Mouse (Mus musculus) kidney, adult 2 months (tissue): ENCODE data around the gene Ier2. TPM values are rescaled to one million over a fixed set of nuclear protein-coding genes. Genes with fewer than 3 reads are reported as not detected.
"Not testable (repeated sequence)": the region's sequence is repeated elsewhere in the genome, so short reads cannot be mapped to it uniquely, and the experiment has no call there.

ENCODE experiments used
- DNase-seq: peaks from one replicate; pipeline ENCODE4 v3.0.0; 2021
- H3K27ac ChIP-seq: fragments of 200-500 bp; 2 replicates; pipeline ENCODE4 v1.5.1; 2012; ENCODE audit warnings: low read depth, low read length, control low read depth, inconsistent platforms; ENCODE audit not compliant: insufficient read depth
- H3K27me3 ChIP-seq: fragments of 200-500 bp; replicated peaks from 2 replicates; pipeline ENCODE4 v1.6.1; 2012; ENCODE audit warnings: mild to moderate bottlenecking, moderate library complexity, low read length, inconsistent platforms; ENCODE audit not compliant: control insufficient read depth, insufficient read depth
- H3K36me3 ChIP-seq: fragments of 200-500 bp; 2 replicates; pipeline ENCODE4 v1.6.1; 2012; ENCODE audit warnings: mild to moderate bottlenecking, moderate library complexity, low read length, inconsistent platforms; ENCODE audit not compliant: control insufficient read depth, insufficient read depth
- H3K4me1 ChIP-seq: fragments of 200-500 bp; 2 replicates; pipeline ENCODE4 v1.6.1; 2011; ENCODE audit warnings: low read length; ENCODE audit not compliant: control insufficient read depth, insufficient read depth
- H3K4me3 ChIP-seq: fragments of 200-500 bp; 2 replicates; pipeline ENCODE4 v1.5.1; 2011; ENCODE audit warnings: mild to moderate bottlenecking, low read depth, low read length, control low read depth; ENCODE audit not compliant: insufficient read depth
- CTCF ChIP-seq: fragments of 200-500 bp; conservative IDR thresholded peaks from 2 replicates; pipeline ENCODE4 v1.5.1; 2011; ENCODE audit warnings: low read depth, mild to moderate bottlenecking, control low read depth, low read length, moderate library complexity, mixed read lengths; ENCODE audit not compliant: insufficient read depth, insufficient read length
- POLR2A ChIP-seq: fragments of 200-500 bp; IDR thresholded peaks from one replicate; pipeline ENCODE4 v1.6.1; 2011; ENCODE audit warnings: low read depth, low read length, control low read depth
- WGBS: fragments of 180-500 bp; shearing (Covaris S2); methylation state at CpG from one replicate; pipeline ENCODE4 v1.1.7; 2018; 5-methylcytosine and 5-hydroxymethylcytosine counted together
- polyA plus RNA-seq: library from polyadenylated mRNA; depleted of rRNA; stranded (reverse); fragments of >200 nt; gene quantifications from 2 replicates; pipeline ENCODE4 v1.2.3, GENCODE M21; 2012; rRNA removed

Ier2 gene
- polyA plus RNA-seq, 1 experiment: 7.3 TPM

DNA sequence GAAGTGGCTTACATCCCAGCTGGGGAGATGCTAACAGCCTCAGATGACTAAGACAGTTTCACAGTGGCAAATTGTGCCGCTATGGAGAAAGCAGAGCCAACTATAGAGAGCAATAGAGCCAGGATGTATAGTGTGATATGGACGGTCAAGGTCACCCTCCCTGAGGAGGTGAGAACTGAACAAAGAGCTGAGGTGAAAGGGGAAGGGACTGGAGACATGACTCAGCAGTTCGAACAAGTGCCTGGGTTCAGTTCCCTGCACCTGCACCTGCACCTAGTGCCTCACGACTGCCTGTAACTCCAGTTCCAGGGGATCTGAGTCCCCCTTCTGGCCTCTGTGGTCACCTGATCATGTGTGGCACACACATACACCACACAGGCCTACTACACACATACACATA, 32.5 kb downstream of the Ier2 start:
- Histone ChIP-seq H3K4me1 (no peaks in the 10 kb centered on the region), H3K27ac (no peak overlapping the region), H3K4me3 (no peak overlapping the region), H3K27me3 (no peaks in the 10 kb centered on the region), H3K36me3 (no peaks in the 10 kb centered on the region)
- no peak for TF ChIP-seq POLR2A
- no peak for TF ChIP-seq CTCF
- 87% methylated on average over 4 of the region's 4 CpGs for WGBS
- DNase-seq: no peak

DNA sequence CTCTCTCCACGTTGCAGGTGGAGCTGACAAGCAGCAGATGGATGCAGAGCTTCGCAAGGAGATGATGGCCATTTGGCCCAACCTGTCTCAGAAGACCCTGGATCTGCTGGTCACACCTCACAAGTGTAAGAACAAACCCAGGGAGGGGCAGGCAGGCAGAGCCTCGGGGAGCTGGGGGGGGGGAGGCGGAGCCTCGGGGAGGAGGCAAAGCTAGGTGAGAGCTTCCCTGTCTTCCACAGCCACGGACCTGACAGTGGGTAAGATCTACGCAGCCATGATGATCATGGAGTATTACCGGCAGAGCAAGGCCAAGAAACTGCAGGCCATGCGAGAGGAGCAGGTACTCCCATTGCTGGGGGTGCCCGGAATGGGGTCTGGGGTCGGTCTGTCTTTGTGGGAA, 33.1 kb downstream of the Ier2 start:
- no peak for DNase-seq
- H3K36me3 ChIP-seq: no peaks in the 10 kb centered on the region
- WGBS: 78% methylated on average over 11 of the region's 11 CpGs
- no peaks in the 10 kb centered on the region for H3K27me3 ChIP-seq
- no peak overlapping the region for H3K27ac ChIP-seq
- no peak overlapping the region for H3K4me3 ChIP-seq
- no peak for TF ChIP-seq POLR2A
- no peak for TF ChIP-seq CTCF
- H3K4me1 ChIP-seq: no peaks in the 10 kb centered on the region

DNA sequence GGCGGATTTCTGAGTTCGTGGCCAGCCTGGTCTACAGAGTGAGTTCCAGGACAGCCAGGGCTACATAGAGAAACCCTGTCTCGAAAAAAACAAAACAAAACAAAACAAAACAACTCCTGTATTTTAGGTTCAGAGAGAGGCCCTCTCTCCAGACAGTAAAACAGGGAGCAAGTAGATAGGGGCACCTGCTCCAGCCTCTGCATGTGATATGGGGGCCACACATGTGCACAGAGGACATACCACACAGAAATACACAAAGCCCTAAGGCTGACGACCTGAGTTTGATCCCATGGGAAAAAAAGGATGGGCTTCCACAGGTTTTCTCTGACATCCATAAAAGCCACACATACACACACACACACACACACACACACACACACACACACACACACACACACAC, 39.2 kb downstream of the Ier2 start:
- not testable (repeated sequence) for H3K4me3 ChIP-seq, H3K4me1 ChIP-seq, DNase-seq, H3K27ac ChIP-seq, H3K36me3 ChIP-seq, H3K27me3 ChIP-seq
- WGBS: 83% methylated on average over 4 of the region's 4 CpGs

DNA sequence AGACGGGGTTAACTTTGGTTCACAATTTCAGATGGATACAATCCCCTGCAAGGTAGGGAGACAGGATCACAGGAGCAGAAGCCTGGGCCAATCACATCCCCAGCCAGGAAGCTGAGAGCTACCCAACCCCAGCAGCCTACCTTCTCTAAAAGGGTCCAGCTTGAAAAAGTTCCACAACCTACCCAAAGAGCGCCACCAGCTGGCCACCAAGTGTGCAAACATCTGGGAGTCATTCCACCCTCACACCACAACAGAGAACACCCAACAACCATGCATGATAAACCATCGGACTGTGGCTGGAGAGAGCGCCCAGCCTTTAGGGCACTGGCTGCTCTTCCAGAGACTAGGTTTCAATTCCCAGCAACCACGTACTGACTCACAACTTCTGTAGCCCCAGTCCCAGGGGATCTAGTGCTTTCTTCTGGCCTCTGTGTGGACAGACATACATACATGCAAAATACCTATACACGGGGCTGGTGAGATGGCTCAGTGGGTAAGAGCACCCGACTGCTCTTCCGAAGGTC, 41.5 kb downstream of the Ier2 start:
- 75% methylated on average over 8 of the region's 8 CpGs for WGBS
- Histone ChIP-seq H3K4me3 (no peak overlapping the region), H3K4me1 (no peaks in the 10 kb centered on the region), H3K27me3 (no peaks in the 10 kb centered on the region), H3K27ac (no peak overlapping the region), H3K36me3 (no peaks in the 10 kb centered on the region)
- no peak for TF ChIP-seq POLR2A
- TF ChIP-seq CTCF: no peak
- no peak for DNase-seq

DNA sequence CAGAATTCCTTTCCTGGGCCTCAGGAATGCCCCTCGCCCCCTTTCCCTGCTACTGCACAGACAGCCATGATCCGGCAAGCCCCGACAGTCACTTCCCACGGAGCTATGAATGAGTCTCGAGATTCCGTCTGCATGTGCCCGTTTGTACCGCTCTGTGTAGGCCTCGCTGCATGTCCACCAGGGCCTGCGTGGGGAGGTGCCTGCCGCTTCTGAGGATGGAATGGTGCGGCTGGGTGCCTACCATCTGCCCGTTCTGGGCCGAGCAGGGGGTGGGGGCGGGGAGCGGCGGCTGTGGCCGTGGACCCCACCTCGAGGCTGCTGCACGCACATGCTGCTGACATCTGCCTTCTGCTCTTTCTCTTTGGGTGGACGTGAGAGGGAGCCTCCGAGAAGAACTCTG, 45.6 kb downstream of the Ier2 start:
- H3K27ac ChIP-seq: no peak overlapping the region
- TF ChIP-seq POLR2A (no peak), CTCF (no peak)
- DNase-seq: no peak
- no peaks in the 10 kb centered on the region for H3K4me1 ChIP-seq
- H3K36me3 ChIP-seq: no peaks in the 10 kb centered on the region
- WGBS: 56% methylated on average over 22 of the region's 22 CpGs
- no peaks in the 10 kb centered on the region for H3K27me3 ChIP-seq
- no peak overlapping the region for H3K4me3 ChIP-seq

DNA sequence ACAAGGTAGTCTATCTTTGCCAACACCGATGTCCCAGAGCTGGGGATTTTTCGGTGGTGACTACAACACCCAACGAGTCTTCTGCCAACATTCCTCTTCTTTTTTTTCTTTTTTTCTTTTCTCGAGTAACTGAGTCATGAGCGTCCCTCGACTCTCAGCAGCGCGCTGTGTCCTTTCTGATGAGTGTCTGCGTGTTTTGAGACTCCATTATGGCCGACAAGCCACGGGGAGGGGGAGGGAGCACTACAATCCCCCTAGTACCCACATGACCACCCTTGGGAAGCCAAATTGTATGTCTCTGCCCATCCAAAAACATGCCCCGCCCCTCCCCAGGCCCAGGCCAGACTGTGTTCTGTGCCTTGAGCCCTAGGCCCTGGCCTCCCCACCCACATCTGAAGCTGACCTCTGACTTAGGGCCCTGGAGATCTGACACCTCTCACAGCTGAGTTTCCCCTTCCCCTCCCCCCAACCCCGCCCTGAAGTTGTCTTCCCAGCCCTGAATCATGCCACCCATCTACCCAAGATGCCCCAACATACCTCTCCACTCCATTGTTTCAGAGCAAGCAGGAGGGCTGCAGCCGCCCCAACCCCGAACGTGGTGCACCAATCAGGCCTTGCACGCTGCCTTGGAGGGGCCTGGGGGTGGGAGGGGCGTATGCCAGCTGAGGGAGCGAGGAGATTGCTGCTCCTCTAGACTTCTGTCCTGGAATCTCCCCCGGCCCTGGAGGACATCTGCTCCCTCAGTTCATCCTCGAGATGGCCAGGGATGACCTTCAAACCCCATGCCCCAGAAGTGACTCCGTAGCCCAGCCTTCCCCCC, 46.8 kb downstream of the Ier2 start:
- 54% methylated on average over 22 of the region's 22 CpGs for WGBS
- H3K36me3 ChIP-seq: no peaks in the 10 kb centered on the region

DNA sequence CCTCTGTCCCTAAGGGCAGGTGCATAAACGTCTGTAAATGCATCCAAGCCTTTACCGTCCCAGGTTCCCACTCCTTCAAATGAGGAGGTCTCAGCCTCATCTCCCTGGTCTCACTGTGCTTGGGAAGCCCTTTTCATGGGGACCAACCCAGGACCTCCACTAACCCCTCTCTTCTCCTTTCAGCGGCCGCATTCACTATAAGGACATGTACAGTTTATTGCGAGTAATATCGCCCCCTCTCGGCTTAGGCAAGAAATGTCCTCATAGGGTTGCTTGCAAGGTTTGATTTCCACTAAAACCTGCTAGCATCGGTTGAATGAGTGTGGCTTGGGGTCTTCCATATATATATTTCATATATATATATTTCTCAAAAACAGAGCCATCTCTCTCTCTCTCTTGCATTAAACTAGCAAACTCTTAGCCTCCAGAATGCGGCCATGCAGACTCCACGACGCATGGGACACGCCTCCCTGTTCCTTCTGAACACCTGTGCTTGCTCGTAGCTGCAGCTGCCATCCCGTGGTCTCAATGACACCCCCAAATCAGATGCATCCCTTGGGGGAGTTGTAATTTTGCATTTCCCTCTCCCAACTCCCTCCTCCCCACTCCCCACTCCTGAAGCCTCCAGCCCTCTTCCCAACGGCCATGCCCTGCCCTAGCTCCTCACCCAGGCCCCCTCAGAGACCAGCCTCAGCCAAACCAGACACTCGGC, 48.0 kb downstream of the Ier2 start:
- WGBS: 35% methylated on average over 16 of the region's 16 CpGs
- DNase-seq: peak; percentile 25
- no peaks in the 10 kb centered on the region for H3K36me3 ChIP-seq
- H3K27me3 ChIP-seq: no peaks in the 10 kb centered on the region
- no peak overlapping the region for H3K27ac ChIP-seq
- no peaks in the 10 kb centered on the region for H3K4me1 ChIP-seq
- TF ChIP-seq CTCF (peak; percentile 34; the same call in 1 of the 2 replicates), POLR2A (no peak)
- no peak overlapping the region for H3K4me3 ChIP-seq

More for the DNA sequence above, 46.8 kb downstream of the Ier2 start:
- TF ChIP-seq POLR2A: no peak
- no peak for TF ChIP-seq CTCF
- H3K4me1 ChIP-seq: no peaks in the 10 kb centered on the region
- H3K27ac ChIP-seq: no peak overlapping the region
- H3K27me3 ChIP-seq: no peaks in the 10 kb centered on the region
- no peak for DNase-seq
- no peak overlapping the region for H3K4me3 ChIP-seq

Other genes starting within 250 kb of the Ier2 start
- 73.7 and 98.9 TPM in 2 replicates for gene Trmt1, start 23.5 kb upstream of the Ier2 start, polyA plus RNA-seq
- 85.8 and 93.9 TPM in 2 replicates for gene Nacc1, start 25.0 kb upstream of the Ier2 start, polyA plus RNA-seq
- gene Lyl1, start 38.6 kb upstream of the Ier2 start, polyA plus RNA-seq: 3.2 and 4.1 TPM in 2 replicates
- 0.65 and 0.81 TPM in 2 replicates for gene G430095P16Rik, start 60.2 kb upstream of the Ier2 start, polyA plus RNA-seq
- gene Nfix, start 137.5 kb upstream of the Ier2 start, polyA plus RNA-seq: 17.7 and 22.1 TPM in 2 replicates
- 4.4 and 4.5 TPM in 2 replicates for gene Dand5, start 160.0 kb upstream of the Ier2 start, polyA plus RNA-seq
- gene Gadd45gip1, start 168.7 kb upstream of the Ier2 start, polyA plus RNA-seq: 24.2 and 41.0 TPM in 2 replicates
- 73.0 TPM in 2 replicates for gene Rad23a, start 177.8 kb upstream of the Ier2 start, polyA plus RNA-seq
- gene Calr, start 184.1 kb upstream of the Ier2 start, polyA plus RNA-seq: 316 and 337 TPM in 2 replicates
- gene Farsa, start 194.1 kb upstream of the Ier2 start, polyA plus RNA-seq: 37.5 and 37.6 TPM in 2 replicates
- gene Syce2, start 209.3 kb upstream of the Ier2 start, polyA plus RNA-seq: 0.87 and 1.7 TPM in 2 replicates
- gene Gcdh, start 231.1 kb upstream of the Ier2 start, polyA plus RNA-seq: 700 TPM in 2 replicates
- 3.2 and 6.0 TPM in 2 replicates for gene Klf1, start 239.1 kb upstream of the Ier2 start, polyA plus RNA-seq
- gene Dnase2a, start 245.7 kb upstream of the Ier2 start, polyA plus RNA-seq: 19.0 and 20.1 TPM in 2 replicates